Mouse (Mus musculus): ENCODE measurements around the gene Pros1. TPM values are rescaled to one million over a fixed set of nuclear protein-coding genes. Genes with fewer than 3 reads are reported as not detected.

Gene Pros1
- total RNA-seq, 2 experiments from 2014 or later, result 2.5 to 4.5 TPM

GRCm38 (mm10) chr16:62857498-62857897 lies 3.4 kb downstream of the Pros1 start:
- no peak for ATAC-seq (replicated peaks; ENCODE audit: low FRiP score, poor library complexity, severe bottlenecking)

- no peak for ATAC-seq (replicated peaks; ENCODE audit: low FRiP score, poor library complexity, severe bottlenecking)
Observed at GRCm38 (mm10) chr16:62858018-62858417, 3.9 kb downstream of the Pros1 start.

DNA sequence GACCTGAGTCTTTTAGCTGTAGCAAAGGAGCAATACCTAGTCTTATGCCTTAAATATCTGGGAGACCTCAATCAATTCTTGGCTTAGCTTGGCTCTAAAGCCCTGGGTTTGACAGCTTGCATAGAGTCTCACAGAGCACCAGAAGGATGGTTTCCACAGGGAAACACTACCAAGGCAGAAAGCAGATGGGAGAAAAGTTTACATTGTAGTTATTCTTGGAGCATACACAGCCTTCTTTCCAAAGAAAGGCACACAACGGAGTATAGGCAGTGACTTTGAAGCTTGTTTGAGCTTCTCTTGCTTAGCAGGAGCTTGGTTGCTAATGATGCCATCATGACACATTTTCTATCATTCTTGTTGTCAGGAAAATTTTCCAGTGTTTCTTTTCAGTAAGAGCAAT lies 6.0 kb downstream of the Pros1 start:
- no peak for ATAC-seq (replicated peaks; ENCODE audit: low FRiP score, poor library complexity, severe bottlenecking)

DNA sequence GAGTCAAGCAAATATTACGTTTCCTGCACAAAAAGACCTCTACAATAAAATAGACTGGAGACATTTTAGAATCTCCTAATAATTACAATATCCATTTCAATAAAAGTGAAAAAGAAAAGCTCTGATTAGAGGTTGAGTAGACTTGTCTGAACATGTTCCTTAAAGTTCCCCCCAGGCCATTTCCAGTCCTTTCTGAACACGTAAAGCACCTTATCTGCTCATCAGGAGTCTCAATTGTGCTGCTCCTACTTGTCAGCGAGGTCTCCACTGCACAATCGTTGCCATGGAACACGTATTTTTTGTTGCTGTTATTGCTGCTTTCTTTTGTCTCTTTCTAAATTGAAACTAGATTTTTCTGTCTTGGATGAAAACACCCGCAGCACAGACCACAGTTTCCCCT lies 7.3 kb downstream of the Pros1 start:
- no peak for ATAC-seq (replicated peaks; ENCODE audit: low FRiP score, poor library complexity, severe bottlenecking)

- no peak for ATAC-seq (replicated peaks; ENCODE audit: low FRiP score, poor library complexity, severe bottlenecking)
Observed at GRCm38 (mm10) chr16:62872688-62873117, 18.6 kb downstream of the Pros1 start.

- ATAC-seq (replicated peaks; ENCODE audit: low FRiP score, poor library complexity, severe bottlenecking), result no peak
Observed at GRCm38 (mm10) chr16:62873180-62873579, 19.1 kb downstream of the Pros1 start.

DNA sequence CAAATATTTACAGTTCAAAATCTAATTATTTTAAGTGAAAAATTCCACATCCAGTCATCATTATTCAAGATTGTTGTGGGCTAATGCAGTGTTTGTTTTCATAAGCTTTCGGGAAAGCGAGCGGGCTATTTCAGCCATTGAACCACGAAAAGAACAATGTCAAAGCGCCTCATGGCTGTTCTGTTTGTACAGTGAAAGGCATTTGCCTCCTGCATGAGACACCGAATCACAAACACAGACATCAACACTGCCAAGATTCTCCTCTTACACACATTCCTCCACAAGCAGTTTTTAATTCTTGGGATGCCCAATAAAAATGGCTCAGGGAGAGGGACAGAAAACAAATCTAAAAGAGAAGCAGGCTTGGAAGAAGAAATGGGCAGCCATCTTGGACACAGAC lies 20.0 kb downstream of the Pros1 start:
- ATAC-seq (replicated peaks; ENCODE audit: low FRiP score, poor library complexity, severe bottlenecking), result no peak

- no peak for ATAC-seq (replicated peaks; ENCODE audit: low FRiP score, poor library complexity, severe bottlenecking)
Observed at GRCm38 (mm10) chr16:62895824-62896223, 41.7 kb downstream of the Pros1 start.

GRCm38 (mm10) chr16:62911364-62911763 lies 57.3 kb downstream of the Pros1 start:
- no peak for ATAC-seq (replicated peaks; ENCODE audit: low FRiP score, poor library complexity, severe bottlenecking)

DNA sequence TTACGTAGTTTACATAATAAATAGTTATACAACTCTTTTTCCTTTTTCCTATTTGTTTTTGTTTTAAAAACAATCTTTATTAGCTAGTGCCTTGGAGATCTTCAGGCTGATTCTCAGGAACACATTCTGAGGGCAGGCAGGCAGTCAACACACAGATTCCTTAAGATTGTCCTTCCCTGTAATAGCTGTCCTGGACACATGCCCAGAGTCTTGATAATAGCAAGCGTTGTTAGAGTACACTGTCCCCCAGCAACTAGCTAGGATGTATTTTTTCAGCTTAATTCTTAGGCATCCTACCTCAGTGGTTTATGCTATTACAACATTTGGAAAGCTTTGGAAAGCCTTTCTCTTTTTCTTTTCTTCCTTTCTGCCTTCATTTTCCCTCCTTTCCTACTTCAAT lies 58.1 kb downstream of the Pros1 start:
- ATAC-seq (replicated peaks; ENCODE audit: low FRiP score, poor library complexity, severe bottlenecking), result no peak

DNA sequence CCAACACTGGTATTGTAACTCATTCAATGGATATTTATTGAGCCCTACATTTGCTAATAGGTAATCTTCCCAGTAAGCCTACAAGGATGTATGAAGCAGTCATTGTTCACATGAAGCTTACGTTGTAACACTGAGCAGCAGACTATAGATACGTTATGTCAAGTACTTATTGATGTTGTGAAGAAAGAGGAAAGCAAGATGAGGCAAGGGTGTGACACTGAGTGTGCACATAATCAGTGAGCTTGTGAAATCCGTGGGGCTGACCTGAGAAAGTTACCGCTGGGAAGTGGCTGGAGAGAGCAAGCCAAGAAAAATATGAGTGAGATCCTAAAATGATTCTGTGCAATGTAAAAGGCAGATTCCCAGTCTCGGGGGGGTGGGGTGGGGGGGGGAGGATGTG lies 61.4 kb downstream of the Pros1 start:
- no peak for ATAC-seq (replicated peaks; ENCODE audit: low FRiP score, poor library complexity, severe bottlenecking)

- ATAC-seq (replicated peaks; ENCODE audit: low FRiP score, poor library complexity, severe bottlenecking), result no peak
Observed at GRCm38 (mm10) chr16:62922245-62922644, 68.1 kb downstream of the Pros1 start.

- no peak for ATAC-seq (replicated peaks; ENCODE audit: low FRiP score, poor library complexity, severe bottlenecking)
Observed at GRCm38 (mm10) chr16:62931341-62931740, 77.2 kb downstream of the Pros1 start.

GRCm38 (mm10) chr16:62936316-62936715 lies 82.2 kb downstream of the Pros1 start:
- no peak for ATAC-seq (replicated peaks; ENCODE audit: low FRiP score, poor library complexity, severe bottlenecking)

DNA sequence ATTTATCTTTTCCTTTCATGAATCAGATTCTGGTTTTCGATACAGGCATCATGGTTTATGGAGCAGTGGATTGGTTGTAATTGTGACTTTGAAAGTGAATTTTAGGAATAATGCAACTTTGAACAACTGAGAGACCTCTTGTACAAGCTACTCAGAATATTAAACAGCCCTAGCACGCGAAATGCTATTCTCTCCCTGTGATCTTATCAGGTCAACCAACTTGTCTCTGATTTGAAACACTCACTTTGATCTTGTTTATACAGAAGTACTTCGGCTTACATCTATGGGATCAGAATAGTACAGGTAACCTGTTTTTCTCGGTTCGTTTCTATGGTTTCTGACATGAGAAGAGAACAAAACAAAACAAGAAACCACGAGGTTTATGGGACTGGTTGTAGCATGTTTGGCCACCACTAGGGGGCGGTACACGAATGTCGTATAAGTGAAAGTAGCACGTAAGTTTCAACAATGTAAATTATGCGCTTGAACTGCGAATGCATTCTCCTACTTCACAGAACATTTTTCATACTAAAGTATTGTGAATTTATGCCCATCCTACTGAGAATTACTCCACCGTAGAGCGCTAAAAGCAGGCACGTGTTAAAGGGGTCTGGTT lies 86.4 kb downstream of the Pros1 start:
- ATAC-seq (replicated peaks; ENCODE audit: low FRiP score, poor library complexity, severe bottlenecking), result no peak

- ATAC-seq (replicated peaks; ENCODE audit: low FRiP score, poor library complexity, severe bottlenecking), result no peak
Observed at GRCm38 (mm10) chr16:62941763-62942162, 87.7 kb downstream of the Pros1 start.

- no peak for ATAC-seq (replicated peaks; ENCODE audit: low FRiP score, poor library complexity, severe bottlenecking)
Observed at GRCm38 (mm10) chr16:62942418-62943410, 88.6 kb downstream of the Pros1 start.

GRCm38 (mm10) chr16:62958485-62958884 lies 104.4 kb downstream of the Pros1 start:
- no peak for ATAC-seq (replicated peaks; ENCODE audit: low FRiP score, poor library complexity, severe bottlenecking)

DNA sequence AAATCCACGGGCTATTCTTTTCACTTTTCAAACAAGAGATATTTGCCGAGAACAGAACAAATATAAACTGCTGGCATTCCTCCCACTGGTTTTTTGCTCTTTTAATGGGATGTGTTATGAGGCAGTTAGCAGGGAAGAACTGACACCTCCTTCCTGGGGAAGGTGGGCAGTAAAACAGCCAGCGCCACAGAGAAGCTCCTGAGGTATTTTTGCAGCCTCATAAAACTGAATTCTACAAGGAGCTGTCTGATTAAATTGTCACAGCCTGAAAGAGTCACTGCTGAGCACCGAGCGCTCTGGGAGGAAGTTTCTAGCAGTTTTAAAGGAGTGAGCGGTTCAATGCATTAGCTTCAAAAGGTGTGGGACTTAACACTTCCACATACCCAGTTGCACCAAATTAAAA lies 110.3 kb downstream of the Pros1 start:
- no peak for ATAC-seq (replicated peaks; ENCODE audit: low FRiP score, poor library complexity, severe bottlenecking)

- ATAC-seq (replicated peaks; ENCODE audit: low FRiP score, poor library complexity, severe bottlenecking), result no peak
Observed at GRCm38 (mm10) chr16:62971673-62972332, 117.7 kb downstream of the Pros1 start.

DNA sequence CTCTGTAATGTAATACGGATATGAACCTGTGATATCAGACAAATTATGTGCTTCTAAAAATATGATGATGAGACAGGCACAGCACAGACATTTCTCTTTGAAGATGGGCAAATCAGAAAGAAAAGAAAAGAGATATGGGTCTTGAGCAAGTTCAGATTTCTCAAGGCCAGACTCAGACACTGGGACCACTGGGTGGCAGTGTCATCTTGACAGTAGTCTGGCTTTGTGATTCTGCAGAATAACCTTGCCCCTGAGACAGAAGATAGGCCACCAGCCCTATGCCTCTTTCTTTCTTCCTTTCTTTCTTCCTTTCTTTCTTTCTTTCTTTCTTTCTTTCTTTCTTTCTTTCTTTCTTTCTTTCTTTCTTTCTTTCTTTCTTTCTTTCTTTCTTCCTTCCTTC lies 120.8 kb downstream of the Pros1 start:
- no peak for ATAC-seq (replicated peaks; ENCODE audit: low FRiP score, poor library complexity, severe bottlenecking)

Data from erythroblast, adult 5-6 weeks (primary cell).